Mouse (Mus musculus) gastrocnemius, adult 8-10 months (tissue): ENCODE results near the gene 2410131K14Rik. TPM values are rescaled to one million over a fixed set of nuclear protein-coding genes. Genes with fewer than 3 reads are reported as not detected.

Experiments used
- DNase-seq, 2 experiments: peaks; one replicate each; pipeline ENCODE4 v3.0.0; 2022; ENCODE audit warnings: low spot score in 2 of 2
- total RNA-seq, 4 experiments: library from RNA; stranded (reverse); gene quantifications; 2 replicates each; pipeline ENCODE4 v1.2.4; 2022

Gene 2410131K14Rik
- total RNA-seq, 4 experiments from 2014 or later: 3.6 to 5.9 (median 4.9) TPM

DNA sequence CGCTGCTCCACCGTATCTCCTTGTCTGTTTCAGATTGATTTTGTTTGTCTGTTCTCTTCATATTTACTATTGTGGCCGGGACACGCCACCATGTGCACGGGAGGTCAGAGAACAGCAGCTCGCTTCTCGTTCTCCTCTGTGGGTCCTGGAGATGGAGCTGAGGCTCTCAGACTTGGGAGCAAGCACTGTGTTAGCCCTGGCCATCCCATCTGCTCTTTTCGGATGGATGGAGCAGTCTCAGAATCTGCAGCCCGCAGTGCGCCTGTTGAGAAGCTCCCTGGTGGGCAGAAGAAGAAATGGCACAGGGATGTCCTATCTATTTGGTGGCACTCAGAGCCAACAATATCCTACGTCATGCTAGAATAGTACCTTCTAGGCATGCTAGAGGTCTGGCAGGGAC is 15.6 kb downstream of the 2410131K14Rik start:
- no peak for DNase-seq

DNA sequence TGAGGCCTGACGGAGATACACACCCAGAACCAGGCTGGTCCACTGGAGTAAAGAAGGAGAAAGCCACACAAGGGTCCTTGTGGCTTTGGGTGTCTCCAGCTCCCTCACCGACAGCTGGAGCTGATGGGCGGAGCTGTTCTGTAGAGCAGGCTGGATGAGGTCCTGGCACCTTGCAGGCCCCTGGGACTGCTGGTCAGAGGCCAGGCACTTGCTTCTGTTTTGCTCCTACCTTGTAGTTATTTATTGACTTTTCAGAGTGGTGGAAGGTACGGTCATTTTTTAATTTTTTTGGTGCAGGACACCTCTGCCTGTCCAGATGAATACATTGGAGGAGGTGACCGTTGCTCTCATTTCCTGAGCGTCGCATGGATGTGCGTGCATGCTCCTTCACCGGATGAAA is 16.2 kb downstream of the 2410131K14Rik start:
- no peak for DNase-seq

DNA sequence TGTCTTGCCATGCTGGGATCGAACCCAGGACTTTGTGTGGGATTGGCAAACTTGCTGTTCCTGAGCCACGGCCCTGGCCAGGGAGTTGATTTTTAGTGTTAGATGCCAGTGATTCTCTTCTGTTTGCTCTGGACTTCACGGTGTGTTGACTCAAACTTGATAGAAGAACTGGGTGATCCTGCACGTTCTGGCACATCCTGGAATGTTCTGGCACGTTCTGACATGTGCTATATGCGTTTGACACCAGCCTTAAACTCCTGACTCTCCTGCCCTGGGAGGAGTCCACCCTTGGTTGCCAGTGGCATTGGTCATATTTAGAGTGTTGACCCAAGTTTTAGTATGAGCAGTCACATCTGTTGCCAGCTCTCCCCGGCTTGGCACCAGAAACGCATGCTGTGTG is 17.4 kb downstream of the 2410131K14Rik start:
- no peak for DNase-seq

DNA sequence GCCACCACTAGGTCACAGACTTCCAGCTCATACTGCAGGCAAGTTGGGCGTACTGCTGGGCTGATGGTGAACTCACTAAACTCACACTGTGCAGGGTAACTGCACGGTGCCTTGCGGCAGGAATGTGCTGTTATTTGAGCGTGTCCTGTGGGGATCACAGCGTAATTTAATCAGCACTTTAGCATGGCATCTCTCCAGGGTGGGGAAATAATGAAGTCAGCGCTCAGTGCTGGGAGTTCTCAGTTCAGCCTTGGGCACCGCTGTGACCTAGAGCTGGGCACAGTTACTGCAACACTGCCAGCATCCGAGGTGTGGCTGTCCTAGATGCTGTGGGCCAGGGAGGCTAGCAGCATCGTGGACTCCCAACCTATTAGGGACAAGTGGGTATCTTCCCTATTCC is 19.3 kb downstream of the 2410131K14Rik start:
- DNase-seq: no peak

DNA sequence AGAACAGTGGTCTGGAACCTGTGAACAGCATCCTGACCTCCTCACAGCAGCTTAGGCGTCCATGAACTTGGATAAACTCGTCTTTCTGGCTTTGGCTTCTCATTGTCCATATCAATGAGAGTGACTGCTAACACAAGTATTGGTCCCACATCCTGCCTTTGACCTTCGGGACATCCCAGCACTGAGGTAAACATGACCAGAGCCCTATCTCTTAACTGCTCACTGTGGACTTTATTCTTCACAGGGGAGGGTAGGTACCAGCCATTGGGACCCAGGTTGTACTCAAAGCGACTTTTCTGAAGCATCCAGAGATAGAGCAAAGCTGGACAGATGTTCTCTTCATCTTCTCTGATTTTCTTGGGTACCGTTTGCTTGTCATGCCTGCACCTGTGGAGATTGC is 20.3 kb downstream of the 2410131K14Rik start:
- DNase-seq: no peak

DNA sequence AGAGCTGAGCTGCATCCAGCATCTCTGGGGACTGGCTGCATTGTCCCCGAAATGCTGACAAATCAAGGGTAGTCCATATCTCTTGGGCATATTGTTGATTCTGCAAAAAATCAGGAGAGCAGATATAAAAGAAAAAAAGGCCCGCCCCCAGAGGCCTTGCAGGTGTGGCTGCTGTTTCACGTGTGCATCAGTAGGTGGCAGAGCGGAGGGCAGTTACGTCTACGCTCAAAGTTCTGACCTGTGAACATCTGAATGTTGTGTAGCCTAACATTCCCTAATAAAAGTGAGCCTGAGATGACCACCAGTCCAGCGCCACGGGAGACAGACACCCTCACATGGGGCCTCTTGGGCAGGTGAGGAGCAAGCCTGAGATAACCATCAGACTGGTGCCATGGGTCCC is 21.3 kb downstream of the 2410131K14Rik start:
- no peak for DNase-seq

DNA sequence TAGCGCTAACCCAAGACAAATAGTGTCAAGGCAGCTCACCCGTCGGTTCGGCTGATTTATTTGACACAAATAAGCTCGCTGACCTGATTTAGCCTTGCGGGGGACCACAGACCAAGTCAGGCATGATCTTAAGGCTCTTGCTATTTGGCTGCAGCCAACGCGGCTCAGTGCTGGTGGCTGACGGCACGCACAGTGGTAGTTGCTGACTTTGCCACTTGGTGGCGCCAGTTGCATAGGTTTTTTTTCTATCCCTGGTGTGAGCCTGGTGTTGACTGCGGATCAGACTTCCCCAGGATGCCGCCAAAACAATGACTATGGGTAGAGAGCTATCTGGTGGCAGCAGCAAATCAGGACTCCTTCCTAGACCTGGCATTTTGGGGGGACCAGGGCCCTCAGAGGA is 24.0 kb downstream of the 2410131K14Rik start:
- DNase-seq: peak; percentile 74

DNA sequence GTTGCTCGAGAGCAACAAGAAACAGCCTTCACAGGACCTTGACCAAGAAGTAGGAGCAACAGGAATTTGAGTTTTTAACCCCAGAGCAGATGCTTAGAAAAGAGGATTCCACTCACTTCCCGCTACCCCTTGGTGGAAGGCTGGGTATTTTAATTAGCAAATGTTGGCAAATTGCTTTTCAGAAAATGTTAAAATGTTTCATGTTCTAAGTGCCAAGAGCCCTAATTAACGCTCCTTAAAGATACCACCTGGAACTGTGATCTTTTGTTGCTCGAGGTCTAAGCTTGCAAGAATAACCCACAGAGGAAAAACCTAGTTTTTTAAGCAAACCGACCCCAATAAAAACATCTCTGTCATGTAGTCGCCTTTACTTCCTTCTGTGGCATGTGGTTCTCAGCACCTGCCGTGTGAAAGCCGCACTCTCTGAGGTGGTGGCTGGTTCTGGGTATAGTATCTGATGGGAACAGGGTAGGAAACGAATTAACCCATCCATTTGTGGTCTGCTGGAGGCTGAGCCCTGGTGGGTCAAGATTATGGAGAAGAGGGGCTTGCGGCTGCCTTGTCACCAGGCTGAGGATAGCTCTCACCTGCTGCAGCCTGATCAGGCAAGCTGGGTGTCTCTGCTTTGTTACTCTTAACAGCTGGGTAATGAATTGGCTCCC is 26.6 kb downstream of the 2410131K14Rik start:
- no peak for DNase-seq

DNA sequence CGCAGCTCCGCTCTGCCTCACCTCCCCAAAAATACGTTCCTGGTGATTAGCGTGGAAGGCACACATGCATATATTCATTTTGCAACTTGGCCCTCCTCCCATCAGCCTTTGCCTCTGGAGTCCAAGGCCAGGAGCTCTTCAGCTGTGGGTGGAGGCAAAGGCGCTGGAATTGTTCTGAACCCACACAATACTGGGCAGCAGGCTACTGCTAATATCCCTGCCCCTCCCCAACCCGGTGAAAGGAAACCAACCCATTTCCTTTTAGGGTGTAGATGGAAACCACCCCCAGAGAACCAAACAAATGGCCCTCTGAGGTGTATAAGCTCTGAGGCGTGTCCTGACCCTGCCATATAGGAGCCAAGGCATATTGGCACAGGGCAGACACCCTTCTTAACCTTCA is 28.4 kb downstream of the 2410131K14Rik start:
- DNase-seq: no peak

DNA sequence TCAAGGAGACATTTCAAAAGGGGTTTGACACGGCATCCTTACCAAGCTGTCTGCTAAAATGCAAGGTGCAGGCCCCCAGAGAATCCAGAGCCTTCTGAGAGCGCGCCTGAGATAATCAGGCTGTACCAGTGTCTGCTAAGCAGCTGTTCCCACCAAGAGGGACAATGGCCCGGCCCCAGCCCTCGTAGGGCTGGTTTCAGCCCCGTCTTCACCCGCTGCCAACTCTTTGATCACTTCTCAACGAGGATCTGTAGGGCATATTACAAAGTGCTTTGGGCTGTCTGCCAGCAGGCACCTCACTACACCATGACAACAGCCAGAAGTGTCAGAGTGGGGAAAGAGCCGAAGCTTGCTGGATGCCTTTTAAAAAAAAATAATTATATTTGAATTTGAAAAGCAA is 29.5 kb downstream of the 2410131K14Rik start:
- DNase-seq: no peak

DNA sequence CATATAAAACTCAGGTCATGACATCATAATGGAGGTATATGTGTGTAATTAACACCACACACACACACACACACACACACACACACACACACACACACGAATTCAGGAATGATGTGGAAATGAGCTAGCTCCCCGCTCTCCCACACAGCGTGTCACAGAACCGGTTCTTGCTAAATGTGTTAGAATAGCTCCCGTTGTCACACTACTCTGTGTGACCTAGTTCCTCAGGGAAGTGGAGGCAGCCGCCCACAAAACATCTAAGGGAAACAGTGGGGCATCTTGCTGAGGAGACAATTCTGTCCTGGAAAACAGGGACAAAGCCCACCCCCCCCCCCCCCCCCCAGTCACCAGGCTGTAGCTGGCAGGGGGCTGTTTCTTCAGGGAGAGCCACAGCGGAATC is 31.3 kb downstream of the 2410131K14Rik start:
- DNase-seq: no peak

DNA sequence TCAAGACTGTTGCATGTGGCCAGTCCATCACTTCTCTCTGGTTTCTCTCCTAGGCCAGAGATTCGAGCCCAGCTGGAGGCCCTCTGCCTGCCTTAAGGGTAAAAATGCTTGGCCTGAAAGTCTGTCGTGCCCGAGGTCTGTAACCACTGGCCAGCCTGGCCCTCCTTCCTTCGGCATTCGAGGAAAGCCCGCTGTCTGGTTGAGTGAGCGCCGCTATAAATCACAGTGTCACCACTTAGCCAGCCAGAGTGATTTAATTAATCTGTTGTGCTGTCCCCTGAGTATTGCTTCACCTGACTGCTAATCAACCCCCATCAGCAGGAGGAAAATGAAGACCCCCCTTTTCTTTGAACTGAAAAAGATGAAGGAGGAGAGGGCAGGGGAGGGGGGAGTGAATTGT is 31.7 kb downstream of the 2410131K14Rik start:
- DNase-seq: no peak

DNA sequence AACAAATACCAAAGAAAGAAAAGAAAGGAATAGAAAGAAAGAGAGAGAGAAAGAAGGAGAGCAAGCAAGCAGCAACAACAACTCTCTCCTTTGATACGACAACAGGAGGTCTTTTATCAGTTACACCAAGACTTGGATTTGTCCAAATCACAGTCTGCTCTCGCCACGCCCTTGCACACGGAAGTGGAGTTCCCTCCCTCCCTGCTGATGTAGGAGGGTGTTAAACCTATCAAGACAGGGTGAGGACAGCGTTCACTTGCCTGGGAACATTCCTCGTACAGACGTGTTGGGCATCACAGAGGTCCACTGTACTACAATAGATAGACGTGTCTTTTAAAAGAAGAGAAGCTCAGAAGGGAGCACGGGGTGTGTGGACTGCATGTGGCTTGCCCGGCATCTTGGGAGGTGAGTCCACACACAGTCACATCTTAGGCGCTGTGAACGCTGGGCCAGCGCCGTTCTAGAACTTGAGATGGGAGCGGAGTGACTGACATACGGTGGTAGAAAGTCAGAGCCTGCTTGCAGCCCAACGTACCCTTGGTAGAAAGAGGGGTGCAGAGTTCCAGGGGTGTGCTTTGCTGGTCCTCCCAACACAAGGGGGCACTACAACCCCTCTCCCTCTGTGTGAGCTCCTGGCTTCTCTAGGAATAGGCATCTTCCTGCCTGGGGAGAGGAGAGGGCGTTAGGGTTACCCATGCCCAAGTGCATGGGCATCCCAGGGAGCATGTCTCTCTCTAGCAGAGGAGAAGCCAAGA is 32.9 kb downstream of the 2410131K14Rik start:
- DNase-seq: no peak

DNA sequence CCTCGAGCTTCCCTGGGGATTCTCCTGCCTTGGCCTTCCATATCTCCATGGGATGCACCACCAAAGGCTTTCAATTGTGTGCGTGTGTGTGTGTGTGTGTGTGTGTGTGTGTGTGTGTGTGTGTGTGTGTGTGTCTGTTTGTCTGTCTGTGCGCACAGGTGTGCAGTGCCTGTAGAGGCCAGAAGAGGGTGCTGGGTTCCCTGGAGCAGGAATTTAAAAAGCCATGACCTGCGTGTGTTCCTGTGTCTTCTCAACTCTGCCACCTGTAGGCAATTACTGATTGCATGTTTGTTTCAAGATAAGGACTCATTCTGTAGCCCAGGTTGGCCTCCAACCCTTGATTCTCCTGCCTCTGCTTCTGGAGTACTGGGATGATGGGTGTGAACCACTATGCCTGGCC is 46.4 kb downstream of the 2410131K14Rik start:
- no peak for DNase-seq

DNA sequence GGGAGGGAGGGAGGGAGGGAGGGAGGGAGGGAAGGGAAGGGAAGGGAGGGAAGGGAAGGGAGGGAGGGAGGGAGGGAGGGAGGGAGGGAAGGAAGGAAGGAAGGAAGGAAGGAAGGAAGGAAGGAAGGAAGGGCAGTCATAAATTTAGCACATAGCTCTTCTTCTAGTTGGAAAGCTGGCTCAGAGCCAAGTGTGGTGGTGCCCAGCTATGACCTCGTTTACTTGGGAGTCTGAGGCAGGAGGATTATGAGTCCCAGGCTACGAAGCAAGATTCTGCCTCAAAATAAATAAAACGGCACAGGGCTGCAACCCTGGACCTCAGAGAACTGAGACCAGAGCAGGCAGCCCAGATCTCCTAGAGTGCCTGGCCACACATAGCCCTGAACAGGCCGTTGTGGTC is 47.4 kb downstream of the 2410131K14Rik start:
- DNase-seq: no peak

DNA sequence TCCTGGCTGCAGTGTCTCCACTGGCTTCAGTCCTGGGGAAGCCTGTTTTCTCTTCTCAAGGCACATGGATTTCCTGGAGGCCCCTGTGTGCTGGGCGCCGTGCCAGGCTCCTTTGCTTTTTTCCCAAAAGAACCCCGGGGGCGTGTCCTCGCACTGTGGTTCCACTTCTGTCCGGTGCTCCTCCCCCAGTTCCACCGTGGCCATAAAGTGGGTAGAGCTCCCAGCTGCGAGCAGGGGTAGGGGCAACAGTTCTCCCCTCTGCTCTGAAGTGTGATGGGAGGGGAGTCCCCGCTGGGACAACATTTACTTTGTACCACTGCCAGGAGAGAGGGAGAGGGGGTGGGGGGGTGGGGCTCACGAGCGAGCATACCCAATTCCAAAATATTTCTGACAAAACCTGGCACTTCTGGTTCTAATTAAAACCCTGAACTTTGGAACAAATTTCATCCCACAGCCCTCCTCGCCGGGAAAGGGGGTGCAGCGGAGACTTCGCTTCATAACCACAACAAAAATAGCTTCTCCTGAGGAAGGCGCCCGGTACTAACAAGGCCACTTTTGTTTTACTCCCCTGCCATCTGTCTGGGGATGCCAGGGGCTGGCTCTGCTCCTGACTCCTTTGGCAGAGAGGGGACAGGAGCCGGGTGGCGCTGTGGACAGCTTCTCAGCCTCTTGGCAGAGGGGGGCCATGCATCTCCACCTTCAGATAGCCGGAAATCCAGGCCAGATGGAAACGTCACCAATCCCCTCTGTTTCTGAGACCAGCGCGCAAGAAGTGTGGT is 49.2 kb downstream of the 2410131K14Rik start:
- DNase-seq: peak; percentile 90 to 91

DNA sequence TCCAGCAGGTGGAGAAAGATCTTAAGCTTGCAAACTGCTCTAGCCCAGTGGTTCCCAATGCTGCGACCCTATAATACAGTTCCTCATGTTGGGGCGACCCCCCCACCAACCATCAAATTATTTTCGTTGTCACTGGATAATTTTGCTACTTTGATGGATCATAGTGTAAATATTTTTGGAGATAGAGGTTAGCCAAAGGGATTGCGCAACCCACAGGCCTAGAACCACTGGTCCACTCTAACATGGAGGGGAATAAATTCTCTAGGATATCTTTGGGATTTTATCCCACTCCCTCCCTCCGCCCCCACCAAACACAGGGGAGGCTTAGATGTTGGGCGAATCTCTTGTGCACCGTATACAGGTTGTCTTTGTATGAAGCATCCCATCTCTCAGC is 49.8 kb downstream of the 2410131K14Rik start:
- DNase-seq: no peak

DNA sequence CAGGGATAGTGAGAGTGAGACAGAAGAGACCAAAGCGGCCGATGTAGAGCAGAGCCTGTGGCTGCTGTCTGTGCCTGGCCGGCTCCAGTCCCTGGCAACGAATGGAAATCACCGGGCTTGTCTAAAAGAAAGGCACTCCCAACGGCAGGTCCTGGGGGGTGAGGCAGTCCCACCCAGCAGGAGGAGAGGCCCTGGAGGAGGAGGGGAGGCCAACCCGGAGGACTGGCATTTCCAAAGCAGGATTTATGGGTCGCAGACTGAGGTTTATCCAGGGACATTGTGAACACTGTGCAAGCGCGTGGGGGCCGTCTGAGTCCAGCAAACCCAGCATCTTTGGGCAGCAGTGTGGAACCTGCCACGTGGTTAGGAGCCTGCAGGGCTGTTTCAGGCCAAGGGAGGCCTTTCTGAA is 52.3 kb downstream of the 2410131K14Rik start:
- no peak for DNase-seq

DNA sequence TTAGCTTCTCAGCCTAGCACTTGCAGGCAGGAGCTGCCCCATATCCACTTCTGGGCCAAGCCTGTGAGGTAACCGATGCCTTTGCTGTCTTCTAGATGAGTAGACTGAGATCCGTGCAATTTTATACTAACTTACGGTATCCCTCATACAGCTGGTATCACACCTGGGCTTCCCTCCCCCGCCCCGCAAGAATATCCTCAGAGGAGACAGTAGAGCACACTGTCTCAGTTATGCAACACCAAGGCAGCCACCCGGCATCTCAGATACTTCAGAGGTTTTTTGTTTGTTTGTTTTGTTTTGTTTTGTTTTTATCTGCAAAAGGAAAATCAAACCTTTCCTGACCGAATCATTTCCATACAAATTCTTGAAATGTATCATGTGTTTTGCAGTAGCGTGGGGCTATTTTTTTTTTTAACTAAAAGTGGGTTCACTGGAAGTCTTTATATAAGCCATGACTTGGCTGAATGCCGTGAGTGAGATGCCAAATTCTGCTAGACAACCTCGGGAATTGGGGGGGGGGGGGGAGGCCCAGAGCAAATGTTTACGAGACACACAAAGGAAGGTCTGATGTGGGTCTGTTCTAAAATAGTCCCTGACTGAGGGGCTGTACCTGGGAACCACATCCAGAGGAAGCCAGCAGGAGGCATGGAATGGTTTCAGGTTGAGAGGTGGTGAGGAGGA is 54.8 kb downstream of the 2410131K14Rik start:
- no peak for DNase-seq

DNA sequence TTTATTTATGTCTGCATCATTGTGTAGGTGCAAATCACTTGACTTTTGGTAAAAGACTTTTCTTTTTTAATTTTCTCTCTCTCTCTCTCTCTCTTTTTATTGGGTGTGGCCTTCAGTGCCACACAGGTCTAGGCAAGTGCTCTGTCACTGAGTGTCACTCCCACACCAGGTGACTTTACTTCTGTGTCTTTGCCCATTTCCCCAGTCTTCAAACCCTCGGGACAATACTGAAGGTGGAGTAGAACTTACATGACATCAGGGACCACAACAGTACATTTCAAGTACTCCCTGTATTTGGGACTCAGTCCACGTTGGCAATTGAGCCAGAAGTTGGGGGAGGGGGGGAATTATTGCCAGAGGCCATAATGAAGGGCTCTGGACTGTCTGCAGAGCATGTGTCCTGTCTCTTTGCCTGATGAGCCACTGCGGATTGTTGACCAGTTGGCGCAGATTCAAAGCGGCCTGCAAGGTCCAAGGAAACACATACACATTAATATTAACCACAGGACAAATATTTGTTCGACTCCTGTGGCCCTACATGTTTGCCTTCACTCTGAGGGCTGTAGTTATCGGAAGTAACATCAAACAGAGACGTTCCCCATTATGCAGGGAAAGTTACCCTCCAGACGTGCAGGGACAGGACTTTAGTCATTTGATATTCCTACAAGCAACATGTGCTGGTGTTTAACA is 57.6 kb downstream of the 2410131K14Rik start:
- no peak for DNase-seq

DNA sequence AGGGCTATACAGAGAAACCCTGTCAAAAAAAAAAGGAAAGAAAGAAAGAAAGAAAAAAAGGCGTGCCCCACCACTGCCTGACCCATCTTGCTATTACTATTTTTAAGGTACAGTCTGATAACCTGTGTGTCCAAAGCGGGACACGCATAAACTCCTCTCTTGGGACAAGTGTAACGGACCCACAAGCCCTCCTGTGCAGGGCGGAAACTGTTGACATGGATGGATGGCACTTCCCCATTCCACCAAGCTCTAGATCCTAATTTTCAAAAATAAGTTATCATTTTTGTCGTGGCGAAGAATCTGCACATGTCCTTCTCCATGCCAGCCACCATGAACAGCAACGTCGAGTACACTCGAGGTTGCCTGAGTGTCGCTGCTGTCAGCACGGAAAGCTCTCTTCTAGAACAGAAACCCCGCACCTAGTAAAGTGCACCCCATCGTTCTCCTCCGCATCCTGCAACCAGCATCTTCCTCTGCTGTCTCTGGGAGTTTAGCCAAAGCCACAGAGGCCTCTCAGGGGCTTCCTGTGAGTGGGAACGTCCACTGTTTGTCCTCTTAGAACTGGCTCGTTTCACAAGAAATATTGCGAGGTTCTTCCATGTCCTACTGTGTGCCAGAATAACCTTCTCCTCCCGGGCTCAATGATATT is 60.1 kb downstream of the 2410131K14Rik start:
- DNase-seq: no peak
